Mouse (Mus musculus) embryo, embryonic 11 days (tissue): ENCODE results near the gene Cp.
"Not testable (repeated sequence)": the region's sequence is repeated elsewhere in the genome, so short reads cannot be mapped to it uniquely, and the experiment has no call there.

Experiments
- DNase-seq: peaks from one replicate; pipeline ENCODE4 v3.0.0-alpha.2; 2015

Gene Cp

GRCm38 (mm10) chr3:20007759-20008158 lies 50.9 kb downstream of the Cp start:
- DNase-seq: no peak

DNA sequence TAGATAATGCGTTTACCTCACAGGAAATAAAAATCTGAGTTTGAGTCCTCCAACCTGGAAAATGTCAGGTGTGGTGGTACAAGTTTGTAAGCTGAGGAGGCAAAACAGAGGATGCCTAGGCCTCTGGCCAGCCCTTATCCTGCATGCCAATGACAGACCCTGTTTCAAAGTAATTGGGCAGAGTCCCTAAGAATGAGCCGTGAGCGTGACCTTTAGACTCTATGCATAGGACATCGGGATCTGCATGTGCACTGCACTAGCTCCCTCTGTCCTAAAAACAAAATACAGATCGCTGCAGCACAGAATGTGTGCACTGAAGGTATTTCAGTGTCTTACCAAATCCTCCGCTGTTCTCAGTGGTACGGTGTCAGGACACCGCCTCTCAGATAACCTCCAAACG lies 53.6 kb downstream of the Cp start:
- no peak for DNase-seq

GRCm38 (mm10) chr3:20010905-20011304 lies 54.1 kb downstream of the Cp start:
- peak; percentile 40 for DNase-seq

DNA sequence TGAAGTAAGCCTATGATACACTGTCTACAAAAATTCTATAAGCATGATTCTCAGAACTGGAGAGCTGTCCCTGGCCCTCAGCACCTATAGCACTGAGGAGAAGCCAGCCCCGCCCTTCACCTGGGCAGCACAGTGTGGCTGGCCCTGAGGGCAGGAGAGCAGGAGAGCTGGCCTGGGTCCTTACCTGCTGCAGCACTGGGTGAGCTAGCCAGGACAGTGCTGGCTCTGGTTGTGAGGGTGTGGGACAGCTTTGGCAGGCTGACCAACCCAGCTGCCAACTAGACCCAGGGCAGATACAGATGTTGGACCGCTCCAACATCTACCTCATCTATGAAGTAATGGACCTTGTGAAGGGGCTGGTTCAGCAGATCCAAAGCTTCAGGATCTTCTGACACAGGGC lies 57.6 kb downstream of the Cp start:
- DNase-seq: no peak

- no peak for DNase-seq
Measured at GRCm38 (mm10) chr3:20018076-20018475, 61.2 kb downstream of the Cp start.

- DNase-seq: no peak
Measured at GRCm38 (mm10) chr3:20023832-20024231, 67.0 kb downstream of the Cp start.

DNA sequence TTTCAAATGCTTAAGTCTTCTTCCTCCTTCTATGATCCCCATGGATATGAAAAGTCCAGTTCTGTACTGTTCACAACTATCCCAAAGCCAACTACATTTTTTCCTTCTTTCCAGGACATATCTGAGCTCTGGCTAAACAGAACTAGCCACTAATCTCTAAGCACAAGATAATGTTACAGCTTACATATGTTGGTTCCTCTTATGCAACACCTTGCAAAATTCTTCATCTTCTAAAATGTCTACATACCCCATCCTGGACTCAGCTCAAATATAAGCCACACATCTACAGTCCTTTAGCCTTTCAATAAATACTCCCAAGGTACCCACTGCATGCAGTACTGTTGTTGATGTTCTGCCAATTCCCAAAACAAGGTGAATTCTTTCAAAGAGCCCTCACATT lies 69.6 kb downstream of the Cp start:
- DNase-seq: no peak

DNA sequence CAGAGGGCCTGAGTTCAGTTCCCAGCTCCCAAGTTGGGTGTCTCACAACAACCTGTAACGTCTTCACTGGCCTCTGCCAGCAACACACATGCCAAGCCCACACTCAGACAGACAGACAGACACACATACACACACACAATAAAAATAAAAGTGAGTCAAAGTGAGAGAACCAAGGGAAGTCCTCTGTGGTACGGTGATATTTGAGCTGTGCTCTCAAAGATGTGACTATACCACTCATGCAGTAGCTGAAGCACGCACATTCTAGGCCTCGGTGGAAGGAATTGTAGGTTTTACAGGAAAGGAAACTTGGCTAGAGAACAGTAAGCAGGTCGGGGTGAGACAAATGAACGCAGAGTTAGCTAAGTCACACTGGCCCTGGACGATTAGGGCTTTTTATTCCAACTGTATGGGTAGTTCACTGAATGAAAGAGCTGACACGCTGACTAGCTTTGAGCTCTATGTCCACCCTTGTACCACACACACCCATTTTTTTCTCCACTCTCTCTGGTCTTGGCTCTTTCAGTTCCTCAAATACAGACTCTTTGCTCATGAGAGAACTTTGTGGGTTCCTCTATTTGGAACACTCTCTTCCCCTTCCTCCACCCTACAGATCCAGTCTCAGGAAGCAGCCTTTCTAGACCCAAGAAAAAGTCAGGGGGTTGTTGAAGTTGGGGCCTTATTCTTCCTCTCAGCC lies 70.3 kb downstream of the Cp start:
- no peak for DNase-seq

- DNase-seq: no peak
Measured at GRCm38 (mm10) chr3:20027788-20028187, 70.9 kb downstream of the Cp start.

DNA sequence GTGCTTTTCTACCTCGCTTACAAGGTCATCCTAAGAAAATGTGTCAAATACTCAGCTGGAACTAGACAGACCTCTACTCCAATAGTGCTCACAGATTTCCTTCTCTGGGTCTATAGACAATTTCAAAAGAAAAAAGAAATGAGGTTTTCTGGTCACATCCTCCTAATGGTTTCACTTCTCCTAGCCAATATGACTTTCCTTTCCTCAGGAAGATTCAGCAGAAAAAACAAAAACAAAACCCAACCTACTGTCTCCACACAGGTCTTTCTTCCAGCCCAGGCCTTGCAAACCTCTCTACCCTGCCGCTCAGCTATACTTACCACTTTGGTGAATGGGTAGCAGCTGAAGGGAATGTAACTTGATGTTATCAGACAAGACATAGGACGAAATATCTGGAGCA lies 71.8 kb downstream of the Cp start:
- no peak for DNase-seq

- no peak for DNase-seq
Measured at GRCm38 (mm10) chr3:20030807-20031206, 74.0 kb downstream of the Cp start.

GRCm38 (mm10) chr3:20033761-20034718 lies 77.2 kb downstream of the Cp start:
- DNase-seq: no peak

GRCm38 (mm10) chr3:20034719-20035404 lies 78.0 kb downstream of the Cp start, which contains the start of gene Hps3:
TSS of gene Hps3 (minus strand) at chr3:20035315.
- peak; percentile 94 for DNase-seq

- DNase-seq: no peak
Measured at GRCm38 (mm10) chr3:20036069-20036468, 79.2 kb downstream of the Cp start.

DNA sequence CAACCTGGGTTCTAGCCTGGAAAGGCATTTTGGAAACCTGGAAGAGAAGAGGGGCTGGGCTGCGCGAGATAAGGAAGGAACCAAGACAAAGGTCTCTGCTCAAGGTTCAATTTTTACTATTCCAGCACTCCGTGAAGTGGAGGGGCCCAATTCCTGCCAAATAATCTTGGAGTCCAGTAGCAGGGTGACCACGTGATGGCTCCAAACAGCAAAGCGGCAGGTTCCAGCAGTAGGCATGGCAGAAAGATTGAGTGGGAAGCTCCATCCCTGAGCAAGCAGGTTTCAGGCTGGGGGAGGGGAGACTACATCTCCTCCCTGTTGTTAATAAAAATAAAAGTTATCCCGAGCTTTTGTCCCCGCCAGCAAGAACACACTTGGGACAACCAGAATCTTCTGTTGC lies 84.6 kb downstream of the Cp start:
- DNase-seq: not testable (repeated sequence)

DNA sequence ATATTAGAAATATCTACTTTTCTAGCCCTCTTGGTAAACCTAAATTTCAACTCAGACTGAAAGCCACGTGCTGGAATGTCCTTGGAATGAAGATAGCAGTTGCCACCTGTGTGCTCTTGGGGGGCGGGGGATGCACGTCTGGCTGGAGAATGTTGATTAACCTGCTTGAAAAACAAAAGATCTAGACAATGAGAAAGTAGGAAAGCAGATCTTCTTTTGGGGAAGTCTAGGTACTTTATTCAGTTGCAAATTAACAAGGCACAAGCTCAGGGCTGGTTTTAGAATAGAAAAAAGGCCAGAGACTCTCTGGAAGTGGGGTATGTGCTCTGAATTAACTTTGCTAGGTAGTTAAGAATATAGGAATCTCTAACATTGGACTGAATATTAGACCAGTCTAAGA lies 87.9 kb downstream of the Cp start:
- DNase-seq: not testable (repeated sequence)

GRCm38 (mm10) chr3:20057306-20058196 lies 100.7 kb downstream of the Cp start, which contains the start of gene Hltf:
TSS of gene Hltf (plus strand) at chr3:20057811.
- DNase-seq: peak; percentile 94

DNA sequence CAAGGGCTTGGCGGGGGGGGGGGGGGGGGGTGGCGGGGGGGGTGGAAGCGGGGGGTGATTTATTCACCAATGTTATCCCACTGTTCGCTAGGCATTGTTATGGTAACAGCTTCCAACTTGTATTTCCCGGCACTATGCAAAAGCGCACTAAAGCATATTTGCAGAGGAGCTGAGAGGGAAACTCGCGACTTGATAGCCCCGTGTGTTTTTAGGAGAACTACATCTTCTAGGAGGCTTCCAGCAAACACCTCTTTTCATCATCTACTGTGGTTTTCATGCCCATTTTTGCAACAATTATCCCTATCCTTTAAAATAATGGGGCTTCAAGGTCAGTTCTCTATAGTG lies 101.3 kb downstream of the Cp start:
- DNase-seq: no peak
